Mouse (Mus musculus) layer of hippocampus, adult 2 months (tissue): ENCODE data around the gene Kcnj2. TPM values are rescaled to one million over a fixed set of nuclear protein-coding genes. Genes with fewer than 3 reads are reported as not detected.

Experiments used
- DNase-seq, 2 experiments: peaks; one replicate each; pipeline ENCODE4 v3.0.0; 2022; ENCODE audit warnings: low spot score in 2 of 2
- H3K27ac ChIP-seq: fragments of 200-600 bp; 2 replicates; pipeline ENCODE4 v1.8.1; 2022
- H3K4me3 ChIP-seq: fragments of 200-600 bp; 2 replicates; pipeline ENCODE4 v1.8.1; 2022; ENCODE audit warnings: mild to moderate bottlenecking
- CTCF ChIP-seq: fragments of 200-600 bp; conservative IDR thresholded peaks from 2 replicates; pipeline ENCODE4 v1.8.1; 2022; ENCODE audit warnings: antibody characterized with exemption, mild to moderate bottlenecking, moderate library complexity
- long read RNA-seq, 2 experiments: library from polyadenylated mRNA; stranded (forward); transcript quantifications; one replicate each; pipeline ENCODE4 v2.0.0; 2021; ENCODE audit warnings: borderline mapping rate in 2 of 2
- total RNA-seq, 2 experiments: library from RNA; stranded (reverse); gene quantifications; 2 replicates each; pipeline ENCODE4 v1.2.3; 2021

The Kcnj2 gene
- 10 to 100 TPM in 1 of 2 experiments, 1 to 10 TPM in 1; 9.6 to 10.2 TPM for total RNA-seq
- long read RNA-seq, experiment 1 = 0 reads
- long read RNA-seq, experiment 2 = 0 reads

- TF ChIP-seq CTCF = peak; percentile 49
- peak within 1 kb of the TSS; percentile 77 for H3K4me3 ChIP-seq
- peak within 1 kb of the TSS; percentile 94 for H3K27ac ChIP-seq
- DNase-seq = peak; percentile 92
Observed at GRCm38 (mm10) chr11:111065635-111066298, at the start of gene Kcnj2. Gene Kcnj2 (plus strand): TSS chr11:111066164.

GRCm38 (mm10) chr11:111016206-111016605 is 49.8 kb upstream of the Kcnj2 start:
- Histone ChIP-seq H3K27ac (no peak overlapping the region), H3K4me3 (no peak overlapping the region)
- DNase-seq = no peak
- no peak for TF ChIP-seq CTCF

- no peak for DNase-seq
- no peak for TF ChIP-seq CTCF
- Histone ChIP-seq H3K27ac (no peak overlapping the region), H3K4me3 (no peak overlapping the region)
Observed at GRCm38 (mm10) chr11:111020211-111020610, 45.8 kb upstream of the Kcnj2 start.

GRCm38 (mm10) chr11:111022681-111023281 is 43.2 kb upstream of the Kcnj2 start:
- peak overlapping the region; percentile 22; the same call in 1 of the 2 replicates for H3K4me3 ChIP-seq
- no peak for TF ChIP-seq CTCF
- H3K27ac ChIP-seq = 0 out of 2 replicates have a peak overlapping the region, but pooled peaks have one; percentile 8
- DNase-seq = peak in 1 of 2 experiments; percentile 1

GRCm38 (mm10) chr11:111042175-111042574 is 23.8 kb upstream of the Kcnj2 start:
- TF ChIP-seq CTCF = peak; percentile 93
- Histone ChIP-seq H3K27ac (no peak overlapping the region), H3K4me3 (no peak overlapping the region)
- DNase-seq = peak in 1 of 2 experiments; percentile 36

- TF ChIP-seq CTCF = no peak
- no peak for DNase-seq
- Histone ChIP-seq H3K27ac (no peak overlapping the region), H3K4me3 (no peak overlapping the region)
Observed at GRCm38 (mm10) chr11:111043298-111043697, 22.7 kb upstream of the Kcnj2 start.

- H3K27ac ChIP-seq = no peak overlapping the region
- no peak for DNase-seq
- no peak for TF ChIP-seq CTCF
- no peak overlapping the region for H3K4me3 ChIP-seq
Observed at GRCm38 (mm10) chr11:111054252-111054651, 11.7 kb upstream of the Kcnj2 start.

- TF ChIP-seq CTCF = no peak
- peak; percentile 35 to 37 for DNase-seq
- no peak overlapping the region for H3K4me3 ChIP-seq
- H3K27ac ChIP-seq = peak overlapping the region; percentile 39; the same call in 1 of the 2 replicates
Observed at GRCm38 (mm10) chr11:111054854-111055822, 10.8 kb upstream of the Kcnj2 start.

GRCm38 (mm10) chr11:111056030-111056429 is 9.9 kb upstream of the Kcnj2 start:
- peak in 1 of 2 experiments; percentile 21 for DNase-seq

GRCm38 (mm10) chr11:111057435-111057834 is 8.5 kb upstream of the Kcnj2 start:
- no peak for TF ChIP-seq CTCF
- H3K27ac ChIP-seq = no peak overlapping the region
- DNase-seq = no peak

More at GRCm38 (mm10) chr11:111056030-111056429, 9.9 kb upstream of the Kcnj2 start:
- no peak overlapping the region for H3K4me3 ChIP-seq
- H3K27ac ChIP-seq = peak overlapping the region; percentile 24; the same call in 1 of the 2 replicates
- TF ChIP-seq CTCF = no peak

GRCm38 (mm10) chr11:111059440-111059839 is 6.5 kb upstream of the Kcnj2 start:
- TF ChIP-seq CTCF = no peak
- no peak overlapping the region for H3K27ac ChIP-seq
- no peak for DNase-seq
- H3K4me3 ChIP-seq = no peak overlapping the region

More at GRCm38 (mm10) chr11:111057435-111057834, 8.5 kb upstream of the Kcnj2 start:
- no peak overlapping the region for H3K4me3 ChIP-seq

- DNase-seq = no peak
- Histone ChIP-seq H3K27ac (no peak overlapping the region), H3K4me3 (no peak overlapping the region)
- no peak for TF ChIP-seq CTCF
Observed at GRCm38 (mm10) chr11:111060216-111060615, 5.7 kb upstream of the Kcnj2 start.
